Mouse (Mus musculus): ENCODE measurements around the gene Slc7a11.

The Slc7a11 gene

GRCm38 (mm10) chr3:50405915-50406314 is 37.5 kb downstream of the Slc7a11 start:
- WGBS = 90% methylated on average over 3 of the region's 3 CpGs

DNA sequence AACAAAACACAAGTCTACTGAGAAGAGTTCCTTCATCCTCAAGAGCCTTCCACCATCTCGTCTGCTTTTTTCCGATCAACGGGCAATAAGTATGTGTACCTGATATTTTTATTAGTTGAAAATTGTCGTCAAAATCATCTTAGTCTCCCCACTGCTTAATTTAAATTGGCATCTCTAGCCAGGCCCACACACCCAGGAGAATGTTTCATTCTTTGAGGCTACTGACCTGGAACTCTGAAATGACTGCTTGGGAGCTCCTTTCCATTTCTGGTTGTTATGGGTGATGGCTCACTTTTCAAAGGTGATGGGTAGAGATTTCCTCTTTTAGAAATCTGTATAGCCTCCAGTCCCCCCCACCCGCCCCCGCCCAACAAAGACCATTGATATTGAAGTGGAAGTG is 54.6 kb downstream of the Slc7a11 start:
- WGBS = 92% methylated on average over 6 of the region's 6 CpGs

DNA sequence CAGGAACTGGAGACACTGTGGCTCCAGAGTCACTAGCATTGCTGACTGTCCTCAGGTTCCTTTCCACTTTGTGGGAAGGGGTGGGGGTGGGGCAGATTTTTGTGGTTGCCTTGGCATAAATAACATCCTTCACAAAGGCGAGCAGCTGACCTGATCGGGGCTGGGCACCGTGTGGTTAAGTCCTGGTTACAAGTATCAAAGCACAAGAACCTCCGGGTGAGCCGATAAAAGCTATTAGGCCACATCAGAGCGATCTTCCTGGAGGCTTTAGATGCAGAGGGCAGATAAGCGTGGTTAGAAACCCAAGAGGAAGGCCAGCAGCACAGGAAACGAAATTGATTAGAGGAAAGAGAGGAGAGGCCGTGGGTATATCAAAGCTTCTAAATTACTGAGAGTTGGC is 55.1 kb downstream of the Slc7a11 start:
- 63% methylated on average over 9 of the region's 9 CpGs for WGBS

DNA sequence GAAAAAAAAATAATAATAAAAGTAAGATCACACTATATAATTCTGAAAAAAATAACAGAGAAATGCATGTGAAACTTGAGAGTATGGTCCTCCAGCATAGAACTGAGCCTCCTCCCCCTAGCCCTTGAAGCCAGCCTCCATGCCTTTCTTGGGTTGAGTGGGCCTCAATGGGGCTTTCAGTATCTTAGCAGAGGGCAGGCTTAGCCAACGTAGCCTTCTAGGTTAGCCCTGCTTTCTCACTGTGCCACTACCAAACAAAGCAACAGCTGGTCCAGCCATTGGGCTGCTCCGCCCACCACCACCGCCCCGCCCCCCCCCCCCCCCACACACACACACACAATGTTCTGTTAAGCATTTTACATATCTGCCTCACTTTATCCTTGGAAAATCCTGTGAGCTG is 56.1 kb downstream of the Slc7a11 start:
- 52% methylated on average over 4 of the region's 4 CpGs for WGBS

- WGBS = 91% methylated on average over 5 of the region's 5 CpGs
These were observed 56.7 kb downstream of the Slc7a11 start for GRCm38 (mm10) chr3:50386561-50387221.

DNA sequence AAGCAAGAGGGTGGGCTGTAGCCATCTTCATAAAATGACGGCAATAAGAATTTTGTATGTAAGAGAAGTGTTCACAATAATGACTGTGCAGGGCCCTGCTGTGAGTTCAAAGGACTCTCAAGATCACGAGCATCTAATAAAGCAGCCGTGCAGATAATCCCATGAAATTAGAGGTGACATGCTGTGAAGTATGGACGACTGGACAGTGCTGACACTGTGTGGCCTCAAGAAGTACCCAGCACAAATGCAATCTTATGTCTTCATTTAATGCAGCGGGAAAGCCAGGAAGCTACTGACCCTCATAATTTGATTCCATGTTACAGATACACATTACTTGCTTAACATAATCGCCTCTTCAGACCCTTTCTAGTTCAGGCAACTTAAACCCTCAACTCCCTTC is 57.3 kb downstream of the Slc7a11 start:
- 86% methylated on average over 6 of the region's 6 CpGs for WGBS

- 51% methylated on average over 5 of the region's 5 CpGs for WGBS
These were observed 60.7 kb downstream of the Slc7a11 start for GRCm38 (mm10) chr3:50382729-50383128.

- 23% methylated on average over 22 of the region's 22 CpGs for WGBS
These were observed 61.3 kb downstream of the Slc7a11 start for GRCm38 (mm10) chr3:50381861-50382693.

DNA sequence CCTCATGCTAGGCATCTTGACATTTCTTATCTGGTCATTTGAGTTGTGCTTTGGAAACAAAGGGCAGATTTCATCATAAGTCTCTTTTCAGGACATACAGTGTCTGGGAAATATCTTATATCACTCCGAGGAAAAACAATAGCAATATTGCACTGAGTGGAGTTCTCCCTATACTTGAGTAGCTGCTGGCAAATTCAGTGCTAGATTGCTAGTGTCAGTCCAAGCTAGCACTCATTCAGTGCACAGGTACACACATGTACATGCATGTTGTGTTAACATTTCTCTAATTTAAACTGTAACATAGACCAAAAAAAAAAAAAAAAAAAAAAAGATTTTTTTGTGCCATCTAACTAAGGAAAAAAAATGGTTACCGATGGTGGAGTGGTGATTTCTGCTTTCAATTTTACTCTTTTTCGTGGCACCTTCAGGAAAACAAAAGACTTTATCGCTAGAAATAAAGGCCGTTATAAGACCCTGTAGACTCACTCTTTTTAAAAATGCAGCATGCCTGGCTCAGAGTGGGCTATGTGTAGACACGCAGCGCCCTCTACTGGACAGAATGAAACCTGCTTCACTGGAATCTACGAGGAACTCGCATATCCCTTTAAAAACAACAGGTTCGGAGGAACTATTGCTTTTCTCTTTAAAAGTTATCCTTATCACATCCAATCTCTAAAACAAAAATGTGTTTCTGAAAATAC is 62.1 kb downstream of the Slc7a11 start:
- 12% methylated on average over 10 of the region's 10 CpGs for WGBS

GRCm38 (mm10) chr3:50379942-50380341 is 63.5 kb downstream of the Slc7a11 start:
- 91% methylated on average over 8 of the region's 8 CpGs for WGBS

GRCm38 (mm10) chr3:50369791-50370190 is 73.6 kb downstream of the Slc7a11 start:
- WGBS = 95% methylated on average over 6 of the region's 6 CpGs

DNA sequence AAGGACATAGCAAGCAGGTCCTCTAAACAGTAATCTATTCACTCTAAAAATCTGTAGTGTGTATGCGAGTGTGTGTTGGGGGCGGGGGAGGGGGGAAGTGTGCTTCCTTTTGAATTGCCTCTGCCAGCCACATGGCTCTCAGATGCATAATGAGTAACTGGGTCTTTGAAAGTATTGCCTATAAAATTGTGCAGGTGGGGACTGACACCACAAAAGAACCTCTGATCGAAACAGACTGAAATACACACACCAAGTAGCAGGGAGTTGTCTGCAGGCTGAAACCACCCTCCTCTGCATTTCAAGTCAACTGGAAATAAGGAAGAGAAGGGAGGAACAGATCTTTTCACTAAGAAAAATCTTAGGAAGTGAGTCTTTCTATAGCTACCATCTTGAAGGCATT is 76.2 kb downstream of the Slc7a11 start:
- WGBS = 51% methylated on average over 3 of the region's 3 CpGs

GRCm38 (mm10) chr3:50363659-50364058 is 79.8 kb downstream of the Slc7a11 start:
- WGBS = 86% methylated on average over 3 of the region's 3 CpGs

- WGBS = 42% methylated on average over 1 of the region's 1 CpGs
These were observed 96.3 kb downstream of the Slc7a11 start for GRCm38 (mm10) chr3:50347081-50347480.

- 84% methylated on average over 1 of the region's 1 CpGs for WGBS
These were observed 99.0 kb downstream of the Slc7a11 start for GRCm38 (mm10) chr3:50344411-50344810.

DNA sequence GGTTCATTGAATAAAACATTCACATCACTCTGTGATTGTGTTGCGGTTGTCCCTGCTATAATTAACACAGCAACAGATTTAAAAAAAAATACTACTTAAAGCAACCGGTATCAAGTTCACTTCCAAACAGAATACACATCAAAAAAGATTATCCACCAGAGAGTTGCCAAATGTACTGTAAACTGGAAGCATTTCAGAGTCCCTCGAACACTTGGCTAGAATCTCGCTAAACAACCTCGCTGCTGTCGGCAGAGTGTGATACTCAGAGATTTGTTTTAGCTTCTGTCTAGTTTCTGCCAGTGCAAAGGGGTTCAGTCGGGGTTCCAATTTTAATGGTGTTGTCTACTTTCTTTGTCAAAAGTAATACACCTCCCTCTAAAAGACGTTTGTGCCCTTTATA is 118.9 kb downstream of the Slc7a11 start:
- 30% methylated on average over 8 of the region's 8 CpGs for WGBS

GRCm38 (mm10) chr3:50323881-50324280 is 119.5 kb downstream of the Slc7a11 start:
- WGBS = 90% methylated on average over 7 of the region's 7 CpGs

DNA sequence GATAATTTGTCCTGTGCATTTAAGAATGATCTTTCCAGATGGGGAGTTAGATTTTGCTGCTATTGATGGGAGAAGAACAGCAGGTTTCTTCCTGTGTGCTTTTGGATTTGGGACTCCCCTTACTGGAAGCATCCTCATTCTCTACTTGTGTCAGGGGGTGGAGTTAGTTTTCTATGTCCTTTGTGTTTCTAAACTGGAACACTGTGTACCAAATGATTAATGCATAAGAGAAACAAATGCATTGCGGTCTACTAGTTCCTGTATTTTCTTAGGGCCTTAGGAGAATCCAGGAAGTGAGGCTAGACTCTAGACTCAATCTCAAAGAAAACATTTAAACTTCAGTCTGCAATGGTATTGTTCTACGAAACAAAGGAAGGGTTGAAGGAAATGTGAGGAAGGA is 122.6 kb downstream of the Slc7a11 start:
- WGBS = 88% methylated on average over 2 of the region's 2 CpGs

DNA sequence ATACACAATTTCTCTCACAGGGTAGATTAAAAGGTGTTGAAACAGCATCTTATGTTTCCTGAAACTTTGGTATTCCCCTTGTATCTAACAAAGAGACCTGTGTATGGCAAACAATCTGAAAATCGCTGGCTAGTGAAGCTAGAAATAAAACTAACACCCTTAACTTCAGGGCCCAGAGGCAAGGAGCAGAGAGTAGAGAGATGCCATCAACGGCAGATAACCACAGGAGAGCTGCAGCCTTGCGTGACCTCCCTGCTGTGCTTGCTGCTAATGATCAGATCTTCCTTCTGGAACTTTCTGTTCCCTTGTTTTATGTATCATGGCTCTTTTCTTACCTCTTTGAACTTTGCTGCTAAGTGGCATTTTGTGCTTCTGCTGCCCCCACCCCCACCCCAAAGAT is 125.3 kb downstream of the Slc7a11 start:
- 72% methylated on average over 3 of the region's 3 CpGs for WGBS

DNA sequence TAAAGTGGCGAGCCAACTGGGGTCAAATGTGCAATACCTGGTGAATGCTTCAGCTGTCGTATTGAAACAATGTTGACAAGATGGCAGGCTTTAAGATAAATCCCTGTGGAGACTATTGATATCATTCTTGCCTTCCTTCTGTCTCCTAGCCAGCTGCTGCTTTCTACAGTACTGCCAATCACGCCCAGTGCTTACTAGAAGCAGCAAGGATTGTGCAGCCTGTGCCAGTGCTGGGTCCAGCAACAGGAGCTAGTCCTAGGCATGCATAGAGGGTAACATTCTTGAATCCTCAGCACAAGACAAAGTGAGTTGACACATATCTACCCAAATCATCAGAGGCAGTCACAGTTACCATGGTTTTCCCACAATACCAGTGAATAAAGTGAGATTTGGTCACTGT is 129.6 kb downstream of the Slc7a11 start:
- WGBS = 85% methylated on average over 3 of the region's 3 CpGs

GRCm38 (mm10) chr3:50307339-50308327 is 135.8 kb downstream of the Slc7a11 start:
- WGBS = 75% methylated on average over 14 of the region's 14 CpGs
